Mouse (Mus musculus): ENCODE measurements around the gene 5031439G07Rik. TPM values are rescaled to one million over a fixed set of nuclear protein-coding genes. Genes with fewer than 3 reads are reported as not detected.
A peak's percentile ranks its signal among the peaks of the same experiment; 100 is the strongest.

5031439G07Rik gene
- polyA plus RNA-seq, 1 experiment from 2014 or later, result 8.1 TPM

- Histone ChIP-seq H3K9me3 (replicated peaks; ENCODE audit: control insufficient read depth, low read length) (no peaks in the 10 kb centered on the region), H3K27ac (ENCODE audit: low read depth, low read length) (no peak overlapping the region), H3K4me2 (peak overlapping the region; percentile 72), H3K36me3 (ENCODE audit: control insufficient read depth, insufficient read depth, low read length) (no peaks in the 10 kb centered on the region), H3K4me3 (ENCODE audit: low read depth, low read length) (peak overlapping the region; percentile 74), H3K9ac (ENCODE audit: low read depth, low read length) (peak overlapping the region; percentile 85; the same call in 1 of the 2 replicates), H3K4me1 (ENCODE audit: control insufficient read depth, insufficient read depth, low read length) (peaks cover 10% of the 10 kb centered on the region), H3K27me3 (ENCODE audit: control insufficient read depth, insufficient read depth, low read length) (no peaks in the 10 kb centered on the region)
- WGBS (ENCODE audit: insufficient replicate concordance), result 76% methylated on average over 4 of the region's 4 CpGs
- no peak for ATAC-seq (replicated peaks; ENCODE audit: insufficient number of reproducible peaks, low FRiP score, low TSS enrichment)
These were observed 2.0 kb downstream of the 5031439G07Rik start for GRCm38 (mm10) chr15:84986171-84987019.

GRCm38 (mm10) chr15:84985516-84986160 is 2.7 kb downstream of the 5031439G07Rik start:
- H3K4me1 ChIP-seq (ENCODE audit: control insufficient read depth, insufficient read depth, low read length), result peaks cover 10% of the 10 kb centered on the region
- 86% methylated on average over 12 of the region's 12 CpGs for WGBS (ENCODE audit: insufficient replicate concordance)
- ATAC-seq (replicated peaks; ENCODE audit: insufficient number of reproducible peaks, low FRiP score, low TSS enrichment), result no peak
- H3K4me2 ChIP-seq, result no peak overlapping the region
- H3K9ac ChIP-seq (ENCODE audit: low read depth, low read length), result no peak overlapping the region
- no peak overlapping the region for H3K4me3 ChIP-seq (ENCODE audit: low read depth, low read length)
- no peak overlapping the region for H3K27ac ChIP-seq (ENCODE audit: low read depth, low read length)
- H3K27me3 ChIP-seq (ENCODE audit: control insufficient read depth, insufficient read depth, low read length), result no peaks in the 10 kb centered on the region
- H3K36me3 ChIP-seq (ENCODE audit: control insufficient read depth, insufficient read depth, low read length), result no peaks in the 10 kb centered on the region
- H3K9me3 ChIP-seq (replicated peaks; ENCODE audit: control insufficient read depth, low read length), result no peaks in the 10 kb centered on the region

GRCm38 (mm10) chr15:84983721-84984120 is 4.6 kb downstream of the 5031439G07Rik start:
- ATAC-seq (replicated peaks; ENCODE audit: insufficient number of reproducible peaks, low FRiP score, low TSS enrichment), result no peak
- H3K27ac ChIP-seq (ENCODE audit: low read depth, low read length), result no peak overlapping the region
- H3K27me3 ChIP-seq (ENCODE audit: control insufficient read depth, insufficient read depth, low read length), result no peaks in the 10 kb centered on the region
- H3K9ac ChIP-seq (ENCODE audit: low read depth, low read length), result no peak overlapping the region
- 79% methylated on average over 7 of the region's 7 CpGs for WGBS (ENCODE audit: insufficient replicate concordance)
- no peak overlapping the region for H3K4me3 ChIP-seq (ENCODE audit: low read depth, low read length)
- peaks cover 10% of the 10 kb centered on the region for H3K4me1 ChIP-seq (ENCODE audit: control insufficient read depth, insufficient read depth, low read length)
- H3K4me2 ChIP-seq, result no peak overlapping the region
- no peaks in the 10 kb centered on the region for H3K36me3 ChIP-seq (ENCODE audit: control insufficient read depth, insufficient read depth, low read length)
- no peaks in the 10 kb centered on the region for H3K9me3 ChIP-seq (replicated peaks; ENCODE audit: control insufficient read depth, low read length)

- Histone ChIP-seq H3K27ac (ENCODE audit: low read depth, low read length) (no peak overlapping the region), H3K4me1 (ENCODE audit: control insufficient read depth, insufficient read depth, low read length) (peaks cover 6% of the 10 kb centered on the region; the same call in 1 of the 2 replicates), H3K4me3 (ENCODE audit: low read depth, low read length) (no peak overlapping the region), H3K4me2 (no peak overlapping the region), H3K9ac (ENCODE audit: low read depth, low read length) (no peak overlapping the region), H3K9me3 (replicated peaks; ENCODE audit: control insufficient read depth, low read length) (no peaks in the 10 kb centered on the region), H3K27me3 (ENCODE audit: control insufficient read depth, insufficient read depth, low read length) (no peaks in the 10 kb centered on the region), H3K36me3 (ENCODE audit: control insufficient read depth, insufficient read depth, low read length) (no peaks in the 10 kb centered on the region)
- no peak for ATAC-seq (replicated peaks; ENCODE audit: insufficient number of reproducible peaks, low FRiP score, low TSS enrichment)
- 84% methylated on average over 3 of the region's 3 CpGs for WGBS (ENCODE audit: insufficient replicate concordance)
These were observed 5.5 kb downstream of the 5031439G07Rik start for GRCm38 (mm10) chr15:84982888-84983287.

- peaks cover 3% of the 10 kb centered on the region; the same call in 1 of the 2 replicates for H3K4me1 ChIP-seq (ENCODE audit: control insufficient read depth, insufficient read depth, low read length)
- H3K4me2 ChIP-seq, result no peak overlapping the region
- H3K36me3 ChIP-seq (ENCODE audit: control insufficient read depth, insufficient read depth, low read length), result no peaks in the 10 kb centered on the region
- no peak overlapping the region for H3K9ac ChIP-seq (ENCODE audit: low read depth, low read length)
- no peak overlapping the region for H3K4me3 ChIP-seq (ENCODE audit: low read depth, low read length)
- no peak for ATAC-seq (replicated peaks; ENCODE audit: insufficient number of reproducible peaks, low FRiP score, low TSS enrichment)
- no peaks in the 10 kb centered on the region for H3K9me3 ChIP-seq (replicated peaks; ENCODE audit: control insufficient read depth, low read length)
- 72% methylated on average over 9 of the region's 9 CpGs for WGBS (ENCODE audit: insufficient replicate concordance)
- no peaks in the 10 kb centered on the region for H3K27me3 ChIP-seq (ENCODE audit: control insufficient read depth, insufficient read depth, low read length)
- no peak overlapping the region for H3K27ac ChIP-seq (ENCODE audit: low read depth, low read length)
These were observed 6.6 kb downstream of the 5031439G07Rik start for GRCm38 (mm10) chr15:84981609-84982313.

- H3K9ac ChIP-seq (ENCODE audit: low read depth, low read length), result no peak overlapping the region
- no peaks in the 10 kb centered on the region for H3K9me3 ChIP-seq (replicated peaks; ENCODE audit: control insufficient read depth, low read length)
- H3K4me1 ChIP-seq (ENCODE audit: control insufficient read depth, insufficient read depth, low read length), result peaks cover 5% of the 10 kb centered on the region; the same call in 1 of the 2 replicates
- no peaks in the 10 kb centered on the region for H3K36me3 ChIP-seq (ENCODE audit: control insufficient read depth, insufficient read depth, low read length)
- H3K4me3 ChIP-seq (ENCODE audit: low read depth, low read length), result no peak overlapping the region
- no peaks in the 10 kb centered on the region for H3K27me3 ChIP-seq (ENCODE audit: control insufficient read depth, insufficient read depth, low read length)
- peak; percentile 33; the same call in 1 of the 2 replicates for ATAC-seq (replicated peaks; ENCODE audit: insufficient number of reproducible peaks, low FRiP score, low TSS enrichment)
- no peak overlapping the region for H3K27ac ChIP-seq (ENCODE audit: low read depth, low read length)
- no peak overlapping the region for H3K4me2 ChIP-seq
- WGBS (ENCODE audit: insufficient replicate concordance), result 28% methylated on average over 4 of the region's 4 CpGs
These were observed 12.6 kb downstream of the 5031439G07Rik start for GRCm38 (mm10) chr15:84975729-84976128.

GRCm38 (mm10) chr15:84973544-84973871 is 14.8 kb downstream of the 5031439G07Rik start:
- H3K4me3 ChIP-seq (ENCODE audit: low read depth, low read length), result no peak overlapping the region
- H3K9ac ChIP-seq (ENCODE audit: low read depth, low read length), result no peak overlapping the region
- no peak overlapping the region for H3K4me2 ChIP-seq
- no peaks in the 10 kb centered on the region for H3K9me3 ChIP-seq (replicated peaks; ENCODE audit: control insufficient read depth, low read length)
- no peak for ATAC-seq (replicated peaks; ENCODE audit: insufficient number of reproducible peaks, low FRiP score, low TSS enrichment)
- 62% methylated on average over 3 of the region's 3 CpGs for WGBS (ENCODE audit: insufficient replicate concordance)
- peaks cover 5% of the 10 kb centered on the region; the same call in 1 of the 2 replicates for H3K4me1 ChIP-seq (ENCODE audit: control insufficient read depth, insufficient read depth, low read length)
- no peaks in the 10 kb centered on the region for H3K27me3 ChIP-seq (ENCODE audit: control insufficient read depth, insufficient read depth, low read length)
- no peaks in the 10 kb centered on the region for H3K36me3 ChIP-seq (ENCODE audit: control insufficient read depth, insufficient read depth, low read length)
- H3K27ac ChIP-seq (ENCODE audit: low read depth, low read length), result no peak overlapping the region

- H3K9ac ChIP-seq (ENCODE audit: low read depth, low read length), result no peak overlapping the region
- ATAC-seq (replicated peaks; ENCODE audit: insufficient number of reproducible peaks, low FRiP score, low TSS enrichment), result no peak
- no peak overlapping the region for H3K4me2 ChIP-seq
- H3K9me3 ChIP-seq (replicated peaks; ENCODE audit: control insufficient read depth, low read length), result no peaks in the 10 kb centered on the region
- WGBS (ENCODE audit: insufficient replicate concordance), result 75% methylated on average over 8 of the region's 8 CpGs
- H3K4me1 ChIP-seq (ENCODE audit: control insufficient read depth, insufficient read depth, low read length), result peaks cover 5% of the 10 kb centered on the region; the same call in 1 of the 2 replicates
- H3K36me3 ChIP-seq (ENCODE audit: control insufficient read depth, insufficient read depth, low read length), result no peaks in the 10 kb centered on the region
- no peak overlapping the region for H3K27ac ChIP-seq (ENCODE audit: low read depth, low read length)
- no peaks in the 10 kb centered on the region for H3K27me3 ChIP-seq (ENCODE audit: control insufficient read depth, insufficient read depth, low read length)
- H3K4me3 ChIP-seq (ENCODE audit: low read depth, low read length), result no peak overlapping the region
These were observed 15.3 kb downstream of the 5031439G07Rik start for GRCm38 (mm10) chr15:84972860-84973543.

All from heart, embryonic 11.5 days (tissue).